ENCODE assay signal across 25 mouse cellular contexts in the genomic region with DNA sequence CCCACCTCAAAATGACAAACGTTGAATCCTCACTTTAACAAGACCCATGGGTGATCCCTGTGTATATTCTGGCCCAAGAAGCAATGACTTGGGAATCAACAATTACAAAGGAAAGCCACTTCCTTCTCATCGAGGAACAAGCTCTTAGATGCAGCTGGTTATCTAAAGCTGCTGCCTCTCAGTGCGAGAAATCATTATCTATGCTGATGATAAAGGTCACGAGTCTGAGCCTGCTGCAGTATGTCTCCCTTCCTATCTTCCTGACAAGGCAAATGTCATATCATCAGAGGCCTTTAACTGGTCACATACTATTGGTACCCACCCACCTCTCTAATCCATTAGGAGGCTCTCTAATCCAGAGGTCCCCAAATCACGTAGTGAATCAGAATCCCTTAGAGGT.
"Had no signal": no experiment of that assay in that cellular context is flagged by ENCODE, and none has a peak within 500 bp of the region (broad histone marks: within the 10 kb centered on the region; RNA-seq: fewer than 3 reads in every experiment).

No protein-coding gene starts in this region.

- H3K4me3 ChIP-seq: embryonic facial prominence, embryonic 10.5 days; embryonic facial prominence, embryonic 12.5 days; embryonic facial prominence, embryonic 13.5 days; embryonic facial prominence, embryonic 15.5 days; erythroblast, embryonic 14.5 days; forebrain, embryonic 10.5 days; forebrain, embryonic 12.5 days; forebrain, embryonic 13.5 days; forebrain, embryonic 15.5 days; gastrocnemius, adult 2 months; heart, adult 2 months had no signal

- H3K9me3 ChIP-seq: embryonic facial prominence, embryonic 10.5 days; embryonic facial prominence, embryonic 12.5 days; embryonic facial prominence, embryonic 13.5 days; embryonic facial prominence, embryonic 15.5 days; forebrain, embryonic 10.5 days; forebrain, embryonic 12.5 days; forebrain, embryonic 13.5 days; forebrain, embryonic 15.5 days had no signal

- H3K27ac ChIP-seq: embryonic facial prominence, embryonic 10.5 days; embryonic facial prominence, embryonic 12.5 days; embryonic facial prominence, embryonic 13.5 days; embryonic facial prominence, embryonic 15.5 days; forebrain, embryonic 10.5 days; forebrain, embryonic 12.5 days; forebrain, embryonic 13.5 days; forebrain, embryonic 15.5 days; gastrocnemius, adult 2 months; heart, adult 2 months had no signal

- H3K36me3 ChIP-seq: embryonic facial prominence, embryonic 10.5 days; embryonic facial prominence, embryonic 12.5 days; embryonic facial prominence, embryonic 13.5 days; embryonic facial prominence, embryonic 15.5 days; forebrain, embryonic 10.5 days; forebrain, embryonic 12.5 days; forebrain, embryonic 15.5 days had no signal

- DNase-seq: cerebellum, adult 9-10 months; cerebellum, adult 9-11 months; cerebellum, postnatal 10 days; cerebellum, postnatal 14 days; cerebellum, postnatal 25 days; cerebellum, postnatal 36 days; embryo, embryonic 11 days; forebrain, postnatal 0 days; gastrocnemius, adult 2 months; gastrocnemius, postnatal 10 days; gastrocnemius, postnatal 14 days; gastrocnemius, postnatal 25 days; gastrocnemius, postnatal 36 days; heart, adult 11 months; heart, adult 18-20 months; heart, adult 2 months had no signal

- H3K9ac ChIP-seq: embryonic facial prominence, embryonic 12.5 days; embryonic facial prominence, embryonic 13.5 days; embryonic facial prominence, embryonic 15.5 days; forebrain, embryonic 12.5 days; forebrain, embryonic 13.5 days; forebrain, embryonic 15.5 days; forebrain, postnatal 0 days had no signal

- H3K4me1 ChIP-seq: embryonic facial prominence, embryonic 15.5 days; forebrain, embryonic 12.5 days; forebrain, embryonic 13.5 days; forebrain, embryonic 15.5 days had no signal

- H3K27me3 ChIP-seq: embryonic facial prominence, embryonic 12.5 days; embryonic facial prominence, embryonic 13.5 days; embryonic facial prominence, embryonic 15.5 days; forebrain, embryonic 12.5 days; forebrain, embryonic 13.5 days; forebrain, embryonic 15.5 days had no signal
